Mouse (Mus musculus) stomach, postnatal 0 days (tissue): ENCODE results near the gene Tshz2. TPM values are rescaled to one million over a fixed set of nuclear protein-coding genes. Genes with fewer than 3 reads are reported as not detected.
A peak's percentile ranks its signal among the peaks of the same experiment; 100 is the strongest.

Source experiments
- ATAC-seq: fragments of 200-750 bp; cut with Nextera tagmentation; 2 replicates; pipeline ENCODE4 v1.8.0; 2017; ENCODE audit not compliant: low FRiP score, low TSS enrichment
- DNase-seq: peaks from one replicate; pipeline ENCODE4 v3.0.0-alpha.2; 2016; ENCODE audit warnings: low spot score
- H3K27ac ChIP-seq: fragments of 300-500 bp; sonication (generic); replicated peaks from 2 replicates; pipeline ENCODE4 v1.5.1; 2014; ENCODE audit warnings: mild to moderate bottlenecking, control low read depth
- H3K27me3 ChIP-seq: fragments of 300-500 bp; sonication (generic); 2 replicates; pipeline ENCODE4 v1.6.1; 2014; ENCODE audit warnings: low read length; ENCODE audit not compliant: control insufficient read depth, insufficient read depth
- H3K36me3 ChIP-seq: fragments of 300-500 bp; sonication (generic); 2 replicates; pipeline ENCODE4 v1.6.1; 2014; ENCODE audit warnings: low read length, mixed read lengths; ENCODE audit not compliant: control insufficient read depth, insufficient read depth
- H3K4me1 ChIP-seq: fragments of 300-500 bp; sonication (generic); replicated peaks from 2 replicates; pipeline ENCODE4 v1.6.1; 2014; ENCODE audit warnings: antibody characterized with exemption; ENCODE audit not compliant: control insufficient read depth, insufficient read depth
- H3K4me2 ChIP-seq: fragments of 300-500 bp; sonication (generic); replicated peaks from 2 replicates; pipeline ENCODE4 v1.6.1; 2014; ENCODE audit warnings: low read depth, mild to moderate bottlenecking, control low read depth, moderate library complexity
- H3K4me3 ChIP-seq: fragments of 300-500 bp; sonication (generic); 2 replicates; pipeline ENCODE4 v1.5.1; 2014; ENCODE audit warnings: low read depth, low read length, control low read depth
- H3K9ac ChIP-seq: fragments of 300-500 bp; sonication (generic); 2 replicates; pipeline ENCODE4 v1.6.1; 2014; ENCODE audit warnings: mild to moderate bottlenecking, low read length, control low read depth, mixed read lengths
- H3K9me3 ChIP-seq: fragments of 300-500 bp; sonication (generic); 2 replicates; pipeline ENCODE4 v1.6.1; 2016; ENCODE audit warnings: low read length; ENCODE audit not compliant: control insufficient read depth
- CTCF ChIP-seq: IDR thresholded peaks from 2 replicates; pipeline ENCODE4 v1.5.1; 2016; ENCODE audit warnings: antibody characterized with exemption, low read depth, mild to moderate bottlenecking, moderate library complexity
- EP300 ChIP-seq: optimal IDR thresholded peaks from 2 replicates; pipeline ENCODE3; 2016; ENCODE audit warnings: antibody characterized with exemption
- WGBS: fragments of 180-500 bp; shearing (Covaris S2); extraction: QIAGEN DNeasy Blood & Tissue Kit; methylation state at CpG from one replicate; pipeline ENCODE4 v1.1.7; 2014; 5-methylcytosine and 5-hydroxymethylcytosine counted together
- polyA plus RNA-seq: library from polyadenylated mRNA; unstranded; fragments of >200 nt; fragmentation: Nextera tagmentation; extraction: Ambion mirVana; gene quantifications from 2 replicates; pipeline ENCODE4 v1.2.1, GENCODE M21; 2015

The Tshz2 gene
- polyA plus RNA-seq, 1 experiment from 2014 or later = 6.7 TPM

DNA sequence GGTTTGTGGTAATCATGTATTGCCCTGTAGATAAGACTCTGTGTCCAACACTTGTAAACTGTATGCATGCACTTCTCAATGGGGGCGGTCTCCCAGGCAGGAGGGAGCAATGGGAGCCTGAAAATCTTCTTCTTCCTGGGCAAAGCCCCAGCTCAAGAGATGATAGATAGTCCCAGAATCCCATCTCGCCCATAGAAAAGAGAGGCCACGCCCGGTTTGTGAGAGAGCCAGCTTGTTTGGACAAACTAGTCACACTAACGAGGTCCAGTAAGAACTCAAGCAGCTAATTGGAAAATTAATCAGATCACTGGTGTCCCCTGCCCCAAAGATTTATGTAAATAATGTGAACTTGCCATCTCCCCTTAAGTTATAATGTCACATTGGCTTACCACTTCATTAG lies 292.7 kb downstream of the Tshz2 start:
- Histone ChIP-seq H3K27ac (no peak overlapping the region), H3K9me3 (no peaks in the 10 kb centered on the region), H3K9ac (no peak overlapping the region), H3K36me3 (no peaks in the 10 kb centered on the region), H3K4me3 (no peak overlapping the region), H3K4me1 (no peaks in the 10 kb centered on the region), H3K4me2 (no peak overlapping the region), H3K27me3 (no peaks in the 10 kb centered on the region)
- TF ChIP-seq EP300 = no peak
- no peak for TF ChIP-seq CTCF
- ATAC-seq (no peak), DNase-seq (no peak)
- WGBS = 68% methylated on average over 5 of the region's 5 CpGs

DNA sequence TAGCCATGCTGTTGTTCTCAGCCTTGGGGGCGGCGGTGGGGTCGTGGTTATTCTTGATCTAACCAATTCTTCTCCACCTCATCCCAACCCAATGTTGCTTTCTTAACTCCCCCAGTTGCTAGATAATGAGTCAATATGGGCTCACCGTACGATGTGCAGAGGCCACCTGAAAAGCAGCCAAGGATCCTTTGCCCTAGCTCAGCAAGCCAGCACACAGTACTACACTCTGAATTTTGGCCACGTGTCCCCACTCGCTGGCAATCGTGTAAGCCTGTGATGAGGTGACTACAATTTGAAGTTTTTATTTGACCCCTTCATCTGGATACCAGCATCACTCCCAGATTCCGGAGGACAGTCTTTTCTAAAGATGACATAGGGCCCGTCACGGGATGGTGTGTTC lies 293.2 kb downstream of the Tshz2 start:
- no peak for TF ChIP-seq CTCF
- no peak for TF ChIP-seq EP300
- Histone ChIP-seq H3K4me3 (no peak overlapping the region), H3K9ac (no peak overlapping the region), H3K27me3 (no peaks in the 10 kb centered on the region), H3K4me1 (no peaks in the 10 kb centered on the region), H3K4me2 (no peak overlapping the region), H3K9me3 (no peaks in the 10 kb centered on the region), H3K27ac (no peak overlapping the region), H3K36me3 (no peaks in the 10 kb centered on the region)
- 72% methylated on average over 11 of the region's 11 CpGs for WGBS
- DNase-seq (no peak), ATAC-seq (no peak)

DNA sequence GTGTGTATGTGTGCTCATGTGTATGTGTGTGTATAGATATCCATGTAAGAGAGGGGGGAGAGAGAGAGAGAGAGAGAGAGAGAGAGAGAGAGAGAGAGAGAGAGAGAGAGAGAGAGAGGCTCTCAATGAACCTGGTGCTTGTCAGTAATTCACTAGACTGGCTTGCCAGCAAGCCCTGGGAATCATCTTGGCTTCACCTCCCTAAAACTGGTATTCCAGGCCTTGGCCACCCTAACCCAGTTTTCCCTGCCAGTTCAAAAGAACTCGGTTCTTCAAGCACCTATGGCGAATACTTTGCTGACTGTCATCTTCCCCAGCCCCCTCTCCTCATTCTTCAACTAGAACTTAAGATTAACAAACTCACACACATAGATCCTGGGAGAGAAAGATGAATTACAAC lies 294.6 kb downstream of the Tshz2 start:
- H3K4me2 ChIP-seq = no peak overlapping the region
- DNase-seq (no peak), ATAC-seq (no peak)
- H3K36me3 ChIP-seq = no peaks in the 10 kb centered on the region
- no peaks in the 10 kb centered on the region for H3K27me3 ChIP-seq
- TF ChIP-seq CTCF (no peak), EP300 (no peak)
- no peak overlapping the region for H3K9ac ChIP-seq
- H3K4me3 ChIP-seq = no peak overlapping the region
- WGBS = 58% methylated on average over 2 of the region's 2 CpGs
- H3K9me3 ChIP-seq = no peaks in the 10 kb centered on the region
- H3K4me1 ChIP-seq = no peaks in the 10 kb centered on the region
- no peak overlapping the region for H3K27ac ChIP-seq

DNA sequence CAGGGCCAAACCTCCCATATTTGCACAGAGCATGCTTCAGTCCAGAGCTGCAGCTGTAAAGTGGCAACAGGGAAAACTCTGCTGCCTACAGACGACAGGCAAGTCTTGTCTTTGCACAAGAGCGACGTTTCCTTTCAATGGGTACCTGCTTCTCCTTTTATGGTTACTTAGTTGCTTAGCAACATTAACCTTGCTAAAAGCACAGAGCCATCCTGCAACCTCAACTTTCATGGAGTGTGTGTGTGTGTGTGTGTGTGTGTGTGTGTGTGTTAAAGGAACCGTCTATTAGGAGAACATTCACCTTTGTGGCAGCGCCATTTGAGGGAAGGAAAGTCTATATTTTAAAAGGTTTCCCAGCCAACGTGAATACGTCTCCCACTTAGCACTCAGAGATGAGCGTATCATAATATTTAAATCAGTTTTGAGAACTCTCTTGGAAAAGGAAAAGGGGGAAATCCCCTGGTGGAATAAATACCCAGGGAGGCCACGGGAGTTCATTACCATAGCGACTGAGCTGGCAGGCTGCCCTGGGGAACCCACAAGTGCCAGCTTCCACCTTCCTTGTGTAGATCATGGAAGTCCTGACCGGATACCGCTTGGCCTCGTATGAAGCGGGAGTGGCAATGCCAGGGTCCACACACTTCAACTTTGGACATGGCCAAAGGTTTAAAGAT lies 295.8 kb downstream of the Tshz2 start:
- H3K4me3 ChIP-seq = no peak overlapping the region
- H3K4me1 ChIP-seq = no peaks in the 10 kb centered on the region
- H3K4me2 ChIP-seq = no peak overlapping the region
- H3K27me3 ChIP-seq = no peaks in the 10 kb centered on the region
- WGBS = 44% methylated on average over 14 of the region's 14 CpGs
- ATAC-seq (peak; percentile 47; the same call in 1 of the 2 replicates), DNase-seq (peak; percentile 57)
- H3K36me3 ChIP-seq = no peaks in the 10 kb centered on the region
- TF ChIP-seq CTCF (no peak), EP300 (no peak)
- no peaks in the 10 kb centered on the region for H3K9me3 ChIP-seq
- H3K9ac ChIP-seq = no peak overlapping the region
- no peak overlapping the region for H3K27ac ChIP-seq

DNA sequence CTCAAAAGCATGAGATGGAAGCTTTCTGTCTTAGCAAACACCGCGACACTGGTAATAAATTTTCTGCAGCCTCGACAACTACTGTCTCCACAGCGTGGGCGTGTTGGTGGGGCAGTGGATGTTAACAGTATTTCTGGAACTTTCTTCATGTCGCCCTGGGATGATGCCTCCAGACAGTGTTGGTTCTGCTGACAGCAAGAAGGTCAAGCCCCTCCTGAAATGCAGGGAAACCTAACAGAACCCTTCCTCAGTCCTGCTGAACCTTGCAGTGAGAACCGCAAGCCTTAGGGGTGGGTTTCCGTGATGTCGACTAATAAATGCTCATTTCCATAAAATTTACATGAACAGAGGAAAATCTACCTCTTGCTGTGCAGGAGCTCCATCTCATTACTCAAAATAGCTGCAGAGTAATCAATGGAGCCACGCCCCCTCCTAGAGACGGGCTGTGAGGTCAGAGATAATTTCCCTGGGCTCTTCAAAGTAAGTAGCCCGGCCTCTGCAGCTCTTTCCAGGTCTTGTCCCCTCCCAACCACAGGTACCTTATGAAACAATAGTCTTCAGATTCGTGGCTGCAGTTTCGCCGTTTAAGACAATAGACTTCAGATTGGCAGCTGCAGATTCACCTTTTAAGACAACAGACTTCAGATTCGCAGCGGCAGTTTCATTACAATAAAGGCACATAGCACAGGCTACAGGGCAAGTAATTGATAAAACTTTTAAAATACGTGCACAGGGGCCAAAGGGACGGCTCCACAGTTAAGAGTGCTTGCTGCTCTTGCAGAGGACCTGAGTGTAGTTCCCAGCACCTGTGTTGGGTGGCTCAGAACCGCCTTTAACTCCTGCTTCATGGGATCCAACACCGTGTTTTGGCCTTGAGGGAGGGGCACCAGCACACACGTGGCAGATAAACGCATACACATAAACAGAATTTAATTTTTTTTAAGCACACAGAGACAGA lies 297.0 kb downstream of the Tshz2 start:
- ATAC-seq (peak; percentile 61; the same call in 1 of the 2 replicates), DNase-seq (peak; percentile 73)
- 0 out of 2 replicates have a peak overlapping the region, but pooled peaks have one; percentile 8 for H3K9ac ChIP-seq
- H3K4me2 ChIP-seq = peak overlapping the region; percentile 54
- WGBS = 50% methylated on average over 23 of the region's 23 CpGs
- no peak for TF ChIP-seq EP300
- TF ChIP-seq CTCF = no peak
- H3K9me3 ChIP-seq = no peaks in the 10 kb centered on the region
- H3K36me3 ChIP-seq = no peaks in the 10 kb centered on the region
- H3K4me3 ChIP-seq = peak overlapping the region; percentile 26; the same call in 1 of the 2 replicates
- no peaks in the 10 kb centered on the region for H3K27me3 ChIP-seq
- no peaks in the 10 kb centered on the region for H3K4me1 ChIP-seq
- H3K27ac ChIP-seq = no peak overlapping the region

DNA sequence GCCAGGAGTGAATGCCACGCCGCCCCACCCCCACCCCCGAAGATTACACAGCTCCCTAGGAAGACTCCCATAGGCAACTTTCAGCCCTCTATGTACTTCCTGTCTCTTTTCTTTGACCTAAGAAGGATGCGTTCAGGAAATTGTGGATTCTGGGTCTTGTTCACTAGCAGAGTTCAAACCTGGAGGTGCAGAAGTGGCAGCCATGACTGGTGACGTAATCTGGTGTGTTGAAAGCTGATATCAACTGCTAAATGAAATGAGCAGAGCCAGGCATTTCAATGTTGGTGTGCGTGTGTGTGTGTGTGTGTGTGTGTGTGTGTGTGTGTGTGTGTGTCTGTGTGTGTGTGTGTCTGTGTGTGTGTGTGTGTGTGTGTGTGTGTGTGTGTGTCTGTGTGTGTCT lies 302.8 kb downstream of the Tshz2 start:
- TF ChIP-seq CTCF = no peak
- TF ChIP-seq EP300 = no peak
- H3K4me1 ChIP-seq = no peaks in the 10 kb centered on the region
- no peaks in the 10 kb centered on the region for H3K9me3 ChIP-seq
- no peaks in the 10 kb centered on the region for H3K36me3 ChIP-seq
- no peak overlapping the region for H3K4me3 ChIP-seq
- DNase-seq (no peak), ATAC-seq (no peak)
- no peak overlapping the region for H3K9ac ChIP-seq
- H3K27me3 ChIP-seq = no peaks in the 10 kb centered on the region
- H3K4me2 ChIP-seq = no peak overlapping the region
- 59% methylated on average over 6 of the region's 6 CpGs for WGBS
- H3K27ac ChIP-seq = no peak overlapping the region
